Mouse (Mus musculus) C2C12 (cell line): ENCODE measurements around the gene Slc39a13. TPM values are rescaled to one million over a fixed set of nuclear protein-coding genes. Genes with fewer than 3 reads are reported as not detected.

ENCODE experiments used
- H3K27me3 ChIP-seq: one replicate; pipeline ENCODE4 v1.6.1; 2011; ENCODE audit not compliant: control insufficient read depth, insufficient read depth, insufficient read length
- H3K36me3 ChIP-seq: one replicate; pipeline ENCODE4 v1.6.1; 2011; ENCODE audit not compliant: control insufficient read depth, insufficient read depth
- H3K4me3 ChIP-seq: one replicate; pipeline ENCODE4 v1.5.1; 2011; ENCODE audit warnings: mild to moderate bottlenecking, control low read depth; ENCODE audit not compliant: poor library complexity, insufficient read depth, severe bottlenecking
- H3K79me2 ChIP-seq: one replicate; pipeline ENCODE4 v1.6.1; 2011; ENCODE audit not compliant: control insufficient read depth, insufficient read depth
- H3K79me3 ChIP-seq: one replicate; pipeline ENCODE4 v1.6.1; 2011; ENCODE audit warnings: low read depth, control low read depth
- H3ac ChIP-seq: one replicate; pipeline ENCODE3; 2011; ENCODE audit warnings: low read depth; ENCODE audit not compliant: control insufficient read depth, insufficient read length
- CEBPB ChIP-seq: IDR thresholded peaks from one replicate; pipeline ENCODE4 v1.6.1; 2011; ENCODE audit warnings: low read depth, mild to moderate bottlenecking, control low read depth, moderate library complexity
- CTCF ChIP-seq: IDR thresholded peaks from one replicate; pipeline ENCODE4 v1.5.1; 2011; ENCODE audit not compliant: control insufficient read depth, insufficient read depth, insufficient read length
- FOSL1 ChIP-seq: IDR thresholded peaks from one replicate; pipeline ENCODE4 v1.8.0; 2011; ENCODE audit warnings: mild to moderate bottlenecking, low read length; ENCODE audit not compliant: poor library complexity, insufficient read depth, severe bottlenecking
- MAX ChIP-seq: IDR thresholded peaks from one replicate; pipeline ENCODE4 v1.6.1; 2011; ENCODE audit warnings: mild to moderate bottlenecking, control low read depth
- MYOD1 ChIP-seq: IDR thresholded peaks from one replicate; pipeline ENCODE4 v1.6.1; 2011; ENCODE audit warnings: low read depth; ENCODE audit not compliant: control insufficient read depth, insufficient read length
- MYOG ChIP-seq: IDR thresholded peaks from one replicate; pipeline ENCODE4 v1.6.1; 2011; ENCODE audit not compliant: control insufficient read depth, insufficient read length; ENCODE audit errors: extremely low read depth
- USF1 ChIP-seq: IDR thresholded peaks from one replicate; pipeline ENCODE4 v1.6.1; 2011; ENCODE audit warnings: low read depth, mild to moderate bottlenecking, control low read depth, moderate library complexity
- polyA plus RNA-seq: library from polyadenylated mRNA; unstranded; fragments of >200 nt; fragmentation: generic; extraction: Trizol; gene quantifications from one replicate; pipeline ENCODE4 v1.2.1, GENCODE M21; 2012; ENCODE audit warnings: missing spikeins

Slc39a13 gene
- polyA plus RNA-seq, 1 experiment = 52.3 TPM

- H3K36me3 ChIP-seq = no peaks in the 10 kb centered on the region
- no peak overlapping the region for H3K4me3 ChIP-seq
- H3K79me3 ChIP-seq = no peaks in the 10 kb centered on the region
- H3K27me3 ChIP-seq = no peaks in the 10 kb centered on the region
- H3ac ChIP-seq = no peak overlapping the region
- no peak for TF ChIP-seq USF1
- TF ChIP-seq MAX = no peak
- TF ChIP-seq MYOD1 = no peak
- no peak for TF ChIP-seq MYOG
- no peak for TF ChIP-seq CEBPB
- no peak for TF ChIP-seq FOSL1
- no peak for TF ChIP-seq CTCF
- no peaks in the 10 kb centered on the region for H3K79me2 ChIP-seq
Observed at GRCm38 (mm10) chr2:91097015-91097414, 26.8 kb upstream of the Slc39a13 start.

- Histone ChIP-seq H3K79me3 (no peaks in the 10 kb centered on the region), H3K27me3 (no peaks in the 10 kb centered on the region), H3K4me3 (no peak overlapping the region), H3K36me3 (no peaks in the 10 kb centered on the region), H3ac (no peak overlapping the region), H3K79me2 (no peaks in the 10 kb centered on the region)
- TF ChIP-seq MYOG = no peak
Observed at GRCm38 (mm10) chr2:91096524-91096923, 26.3 kb upstream of the Slc39a13 start.

GRCm38 (mm10) chr2:91090827-91091226 is 20.6 kb upstream of the Slc39a13 start:
- TF ChIP-seq MAX (no peak), CTCF (no peak), MYOG (no peak), CEBPB (no peak), USF1 (no peak), FOSL1 (no peak), MYOD1 (no peak)
- no peaks in the 10 kb centered on the region for H3K79me3 ChIP-seq
- no peak overlapping the region for H3ac ChIP-seq
- no peaks in the 10 kb centered on the region for H3K79me2 ChIP-seq
- no peaks in the 10 kb centered on the region for H3K36me3 ChIP-seq
- peaks cover 6% of the 10 kb centered on the region for H3K27me3 ChIP-seq
- H3K4me3 ChIP-seq = no peak overlapping the region

- Histone ChIP-seq H3K27me3 (peaks cover 6% of the 10 kb centered on the region), H3K4me3 (no peak overlapping the region), H3ac (no peak overlapping the region), H3K36me3 (no peaks in the 10 kb centered on the region), H3K79me3 (no peaks in the 10 kb centered on the region), H3K79me2 (no peaks in the 10 kb centered on the region)
- TF ChIP-seq CTCF (no peak), MAX (no peak), CEBPB (no peak), USF1 (no peak), FOSL1 (no peak), MYOD1 (no peak), MYOG (no peak)
Observed at GRCm38 (mm10) chr2:91090208-91090607, 20.0 kb upstream of the Slc39a13 start.

GRCm38 (mm10) chr2:91088987-91089386 is 18.8 kb upstream of the Slc39a13 start:
- no peak overlapping the region for H3K4me3 ChIP-seq
- H3ac ChIP-seq = no peak overlapping the region
- no peaks in the 10 kb centered on the region for H3K36me3 ChIP-seq
- no peaks in the 10 kb centered on the region for H3K79me3 ChIP-seq
- peaks cover 6% of the 10 kb centered on the region for H3K27me3 ChIP-seq
- no peaks in the 10 kb centered on the region for H3K79me2 ChIP-seq
- TF ChIP-seq USF1 = no peak
- TF ChIP-seq MYOG = no peak
- TF ChIP-seq CEBPB = no peak
- no peak for TF ChIP-seq MYOD1
- TF ChIP-seq MAX = no peak
- TF ChIP-seq FOSL1 = no peak
- TF ChIP-seq CTCF = no peak

- TF ChIP-seq MAX (no peak), FOSL1 (no peak), MYOG (no peak), CEBPB (no peak), CTCF (no peak), USF1 (no peak), MYOD1 (no peak)
- H3K79me3 ChIP-seq = no peaks in the 10 kb centered on the region
- peaks cover 6% of the 10 kb centered on the region for H3K27me3 ChIP-seq
- H3K79me2 ChIP-seq = no peaks in the 10 kb centered on the region
- H3K36me3 ChIP-seq = no peaks in the 10 kb centered on the region
- no peak overlapping the region for H3ac ChIP-seq
- H3K4me3 ChIP-seq = no peak overlapping the region
Observed at GRCm38 (mm10) chr2:91087453-91087852, 17.2 kb upstream of the Slc39a13 start.
